Mouse (Mus musculus) adrenal gland, postnatal 36 days (tissue): ENCODE results near the gene Gcsh. TPM values are rescaled to one million over a fixed set of nuclear protein-coding genes. Genes with fewer than 3 reads are reported as not detected.

Experiments used
- DNase-seq, 2 experiments: peaks; one replicate each; pipeline ENCODE4 v3.0.0; 2021; ENCODE audit warnings: mixed read lengths in 1 of 2
- long read RNA-seq, 2 experiments: library from polyadenylated mRNA; stranded (forward); transcript quantifications; one replicate each; pipeline ENCODE4 v2.0.0; 2021; ENCODE audit warnings: borderline sequencing depth in 2 of 2
- total RNA-seq, 2 experiments: library from RNA; stranded (reverse); gene quantifications; 2 replicates each; pipeline ENCODE4 v1.2.3; 2021

Gcsh gene
- 100 to 1,000 TPM; 125 to 176 TPM for total RNA-seq
- long read RNA-seq, experiment 1, transcript Gcsh-201 (5 exons, 1,443 nt) = major isoform, 205 of 230 reads
- long read RNA-seq, experiment 1, partial matches to known transcripts = 2 of 230 reads
- long read RNA-seq, experiment 1, other reads (novel, unspliced or antisense) = 23 of 230 reads
- long read RNA-seq, experiment 2, transcript Gcsh-201 (5 exons, 1,443 nt) = major isoform, 116 of 124 reads
- long read RNA-seq, experiment 2, partial matches to known transcripts = 7 of 124 reads
- long read RNA-seq, experiment 2, other reads (novel, unspliced or antisense) = 1 of 124 reads

GRCm38 (mm10) chr8:116993095-116993867 lies at the start of gene Gcsh:
TSS of gene Gcsh (minus strand) at chr8:116993537.
- peak; percentile 100 for DNase-seq

GRCm38 (mm10) chr8:117039843-117040242 lies 46.5 kb upstream of the Gcsh start:
- DNase-seq = no peak

GRCm38 (mm10) chr8:117037374-117037935 lies 44.1 kb upstream of the Gcsh start:
- no peak for DNase-seq

GRCm38 (mm10) chr8:117033393-117033792 lies 40.1 kb upstream of the Gcsh start:
- peak; percentile 62 to 71 for DNase-seq

- no peak for DNase-seq
Measured at GRCm38 (mm10) chr8:117032609-117033008, 39.3 kb upstream of the Gcsh start.

GRCm38 (mm10) chr8:117031476-117031875 lies 38.1 kb upstream of the Gcsh start:
- DNase-seq = no peak

- DNase-seq = no peak
Measured at GRCm38 (mm10) chr8:117028686-117029085, 35.3 kb upstream of the Gcsh start.

GRCm38 (mm10) chr8:117027601-117028000 lies 34.3 kb upstream of the Gcsh start:
- peak; percentile 34 to 40 for DNase-seq

GRCm38 (mm10) chr8:117022297-117022993 lies 29.1 kb upstream of the Gcsh start:
- DNase-seq = no peak

- DNase-seq = peak; percentile 35 to 43
Measured at GRCm38 (mm10) chr8:117019323-117020275, 26.3 kb upstream of the Gcsh start.

- DNase-seq = no peak
Measured at GRCm38 (mm10) chr8:117017896-117018295, 24.6 kb upstream of the Gcsh start.

GRCm38 (mm10) chr8:117017006-117017405 lies 23.7 kb upstream of the Gcsh start:
- DNase-seq = no peak

- no peak for DNase-seq
Measured at GRCm38 (mm10) chr8:117015670-117016069, 22.3 kb upstream of the Gcsh start.

GRCm38 (mm10) chr8:117011366-117011765 lies 18.0 kb upstream of the Gcsh start:
- no peak for DNase-seq

GRCm38 (mm10) chr8:116994016-116994716 lies 829 bp upstream of the Gcsh start:
- no peak for DNase-seq

GRCm38 (mm10) chr8:116992176-116992971 lies 963 bp downstream of the Gcsh start:
- DNase-seq = peak; percentile 37 to 39

GRCm38 (mm10) chr8:116991241-116991640 lies 2.1 kb downstream of the Gcsh start:
- DNase-seq = no peak

- no peak for DNase-seq
Measured at GRCm38 (mm10) chr8:116989842-116990241, 3.5 kb downstream of the Gcsh start.

GRCm38 (mm10) chr8:116980117-116980516 lies 13.2 kb downstream of the Gcsh start:
- DNase-seq = peak; percentile 47 to 72
